In the genomic region with DNA sequence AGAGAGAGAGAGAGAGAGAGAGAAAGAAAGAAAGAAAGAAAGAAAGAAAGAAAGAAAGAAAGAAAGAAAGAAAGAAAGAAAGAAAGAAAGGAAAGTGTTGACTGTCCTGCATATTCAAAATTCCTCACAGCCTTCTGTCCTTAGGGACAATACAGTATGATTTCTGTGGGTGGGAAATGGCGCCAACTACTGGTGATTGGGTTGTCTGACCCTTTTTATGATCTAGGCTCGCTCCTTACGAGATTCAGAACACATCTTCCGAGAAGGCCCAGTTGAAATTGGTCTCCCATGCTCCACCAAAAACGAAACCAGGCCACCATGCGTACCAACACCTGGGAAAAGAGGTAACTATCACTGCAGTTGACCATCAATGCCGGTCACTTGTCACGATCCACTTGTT, we compare ENCODE assay signal across 8 mouse cellular contexts.
A peak's percentile ranks its signal among the peaks of the same experiment; 100 is the strongest.
DNase-seq lines count a peak whose midpoint lies in the region; ATAC-seq and TF ChIP-seq lines count a peak whose summit lies in the region.

No protein-coding gene starts in this region.

- H3K4me3 ChIP-seq in embryonic facial prominence, embryonic 11.5 days (ENCODE audit: low read depth, low read length): no peak overlapping the region
- H3K4me3 ChIP-seq in layer of hippocampus, adult 2 months: no peak overlapping the region

- ATAC-seq in embryonic facial prominence, embryonic 11.5 days (replicated peaks; ENCODE audit: insufficient number of reproducible peaks, low FRiP score, low TSS enrichment, low read depth): no peak

- H3K9ac ChIP-seq in embryonic facial prominence, embryonic 11.5 days (replicated peaks; ENCODE audit: low read length): no peak overlapping the region

- TF ChIP-seq CTCF in layer of hippocampus, adult 2 months (conservative IDR thresholded peaks at IDR 0.05): peak; percentile 76

- H3K9me3 ChIP-seq in embryonic facial prominence, embryonic 11.5 days (replicated peaks; ENCODE audit: control insufficient read depth, low read length): no peaks in the 10 kb centered on the region

- peak; percentile 63 for DNase-seq in gastrocnemius, adult 18-20 months (ENCODE audit: low spot score)
- DNase-seq in gastrocnemius, postnatal 25 days: no peak
- DNase-seq in 416B (ENCODE audit: low read depth) (peak; percentile 74), ZHBTc4 (ENCODE audit: low read depth, low spot score) (peak; percentile 58), MN1 (ENCODE audit: low spot score) (no peak)
- peak; percentile 48 for DNase-seq in embryonic facial prominence, embryonic 11.5 days (ENCODE audit: low spot score)
- peak in 1 of 2 experiments; percentile 41 for DNase-seq in layer of hippocampus, adult 2 months (ENCODE audit: low spot score in 2 of 2)
- peak; percentile 20 to 47 for DNase-seq in natural killer cell, adult 2 months (ENCODE audit: low spot score in 2 of 2)

- 53% methylated on average over 8 of the region's 8 CpGs for WGBS in embryonic facial prominence, embryonic 11.5 days

- no peak overlapping the region for H3K27ac ChIP-seq in embryonic facial prominence, embryonic 11.5 days (replicated peaks; ENCODE audit: low read depth, low read length)
- no peak overlapping the region for H3K27ac ChIP-seq in layer of hippocampus, adult 2 months

- H3K36me3 ChIP-seq in embryonic facial prominence, embryonic 11.5 days (replicated peaks; ENCODE audit: control insufficient read depth, insufficient read depth, low read depth, low read length): no peaks in the 10 kb centered on the region

- no peaks in the 10 kb centered on the region for H3K27me3 ChIP-seq in embryonic facial prominence, embryonic 11.5 days (ENCODE audit: control insufficient read depth, insufficient read depth, low read length)

- no peak overlapping the region for H3K4me2 ChIP-seq in embryonic facial prominence, embryonic 11.5 days (ENCODE audit: low read depth, low read length)

- no peaks in the 10 kb centered on the region for H3K4me1 ChIP-seq in embryonic facial prominence, embryonic 11.5 days (ENCODE audit: control insufficient read depth, insufficient read depth, low read length)

Comparison
In these comparisons a context has a peak if more than half of its experiments do, and no peak if none do; other contexts are left out.
1. DNase-seq: peak in gastrocnemius, adult 18-20 months (single experiment), 416B (single experiment), ZHBTc4 (single experiment), embryonic facial prominence, embryonic 11.5 days (single experiment) and natural killer cell, adult 2 months (2 of 2); none in gastrocnemius, postnatal 25 days (single experiment) and MN1 (single experiment).